Mouse (Mus musculus) adrenal gland, adult 10 weeks (tissue): ENCODE measurements around the gene Cypt1. TPM values are rescaled to one million over a fixed set of nuclear protein-coding genes. Genes with fewer than 3 reads are reported as not detected.

Experiments used
- polyA plus RNA-seq: library from polyadenylated mRNA; stranded (reverse); fragments of 350-450 nt; fragmentation: Illumina TruSeq; extraction: RNeasy Lipid Tissue Mini Kit (QIAGEN cat#74804); gene quantifications from one replicate; pipeline ENCODE4 v1.2.3, GENCODE M21; 2014; ENCODE audit warnings: low read depth, low replicate concordance

The Cypt1 gene
- not detected for polyA plus RNA-seq

DNA sequence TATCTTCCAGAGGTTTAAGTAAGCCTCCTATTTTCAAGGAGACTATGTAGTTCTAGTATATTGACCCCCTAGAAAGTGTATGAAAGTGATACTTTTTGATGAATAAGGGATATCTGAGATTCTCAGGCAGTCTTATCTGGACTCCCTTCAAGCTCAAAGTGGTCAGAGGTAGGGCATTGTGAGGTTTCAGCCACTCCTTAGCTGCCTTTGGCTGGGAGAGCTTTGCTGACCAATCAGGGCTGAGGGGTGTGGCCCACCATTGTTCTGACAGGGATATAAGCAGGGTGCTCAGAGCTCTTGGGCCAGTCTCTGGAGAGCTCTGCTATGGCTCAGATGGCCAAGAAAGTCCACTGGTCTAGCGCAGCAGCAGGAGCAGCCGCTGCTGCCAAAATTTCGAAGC is at the start of gene Cypt1:
Gene Cypt1 (plus strand): TSS at position 301 of the 400 bp plus-strand sequence.

Other genes with a start within 250 kb of the Cypt1 start
- 96.9 TPM for gene Maoa, start 96.8 kb downstream of the Cypt1 start, polyA plus RNA-seq